ENCODE assay signal across 34 mouse cellular contexts in the genomic region with DNA sequence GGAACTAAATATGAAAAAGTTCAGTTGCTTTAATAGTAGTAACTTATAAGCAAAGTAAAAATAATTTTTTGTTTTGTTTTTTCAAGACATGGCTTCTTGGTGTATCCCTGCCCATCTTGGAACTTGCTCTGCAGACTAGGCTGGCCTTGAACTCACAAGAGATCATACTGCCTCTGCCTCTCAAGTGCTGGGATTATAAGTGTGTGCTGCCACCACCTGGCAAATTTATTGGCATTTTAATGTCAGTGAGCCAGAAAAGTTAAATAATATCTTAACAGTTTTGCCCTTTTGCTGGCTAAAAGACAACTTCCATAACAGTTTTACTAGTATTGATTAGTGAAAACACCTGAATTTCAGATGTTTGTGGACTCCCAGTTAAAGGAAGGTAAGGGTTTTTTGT.
DNase-seq lines count a peak whose midpoint lies in the region; ATAC-seq and TF ChIP-seq lines count a peak whose summit lies in the region.
"Had no signal": no experiment of that assay in that cellular context is flagged by ENCODE, and none has a peak within 500 bp of the region (broad histone marks: within the 10 kb centered on the region; RNA-seq: fewer than 3 reads in every experiment).

No protein-coding gene starts in this region.

- TF ChIP-seq EP300 in heart, adult 2 months (IDR thresholded peaks at IDR 0.05; ENCODE audit: insufficient read depth, low read depth, low read length) = no peak

- H3K9me3 ChIP-seq in liver, embryonic 12.5 days (replicated peaks) = no peaks in the 10 kb centered on the region
- no peaks in the 10 kb centered on the region for H3K9me3 ChIP-seq in E14TG2a.4 (ENCODE audit: low read length)
- H3K9me3 ChIP-seq: embryonic facial prominence, embryonic 15.5 days; hindbrain, embryonic 15.5 days; liver, embryonic 13.5 days; neural tube, embryonic 12.5 days had no signal

- no peak for DNase-seq in heart, adult 2 months
- DNase-seq in heart, postnatal 10 days = no peak
- no peak for DNase-seq in liver
- DNase-seq in ZHBTc4 (ENCODE audit: low read depth, low spot score) = peak; percentile 28
- no peak for DNase-seq in spleen, postnatal 36 days (ENCODE audit: low spot score in 2 of 2)
- DNase-seq: adrenal gland, adult 8-10 months; cerebellum, adult 8-10 months; cerebellum, postnatal 25 days; gastrocnemius, postnatal 10 days; heart, postnatal 14 days; kidney, adult 11 months; kidney, postnatal 36 days; layer of hippocampus, postnatal 36 days; liver, embryonic 13.5 days; lung, adult 2 months; lung, postnatal 10 days; right cerebral cortex, adult 18-20 months; spleen, adult 18-20 months; thymus, adult 18-20 months had no signal

- 0 out of 2 replicates have a peak, but pooled peaks cover 3% of the 10 kb centered on the region for H3K4me1 ChIP-seq in heart, adult 2 months (ENCODE audit: control insufficient read depth, insufficient read depth, low read length)
- peaks cover 17% of the 10 kb centered on the region for H3K4me1 ChIP-seq in liver, embryonic 12.5 days
- peaks cover 30% of the 10 kb centered on the region for H3K4me1 ChIP-seq in E14TG2a.4 (replicated peaks; ENCODE audit: low read depth, low read length)

- peak; percentile 14; the same call in 1 of the 2 replicates for TF ChIP-seq CTCF in heart, adult 2 months (IDR thresholded peaks at IDR 0.05)
- TF ChIP-seq CTCF in E14TG2a.4 (conservative IDR thresholded peaks at IDR 0.05; ENCODE audit: low read length) = no peak

- ATAC-seq in liver, embryonic 12.5 days = no peak
- ATAC-seq in CD4-positive, CD25-positive, alpha-beta regulatory T cell, adult 4 months = no peak
- ATAC-seq: forebrain, embryonic 13.5 days; inflammation-experienced regulatory T-cells, adult 6 months; midbrain, embryonic 16.5 days had no signal

- intact Hi-C loops in heart, adult 2 months (cut with DNase I) = no loop called here
- intact Hi-C loops in heart, postnatal 10 days (cut with DNase I) = no loop called here

- 0 out of 2 replicates have a peak overlapping the region, but pooled peaks have one; percentile 82 for H3K4me2 ChIP-seq in liver, embryonic 12.5 days
- H3K4me2 ChIP-seq: forebrain, embryonic 13.5 days had no signal

- H3K79me2 ChIP-seq in heart, adult 2 months (replicated peaks; ENCODE audit: control insufficient read depth, insufficient read depth, low read length) = no peaks in the 10 kb centered on the region

- no peaks in the 10 kb centered on the region for H3K27me3 ChIP-seq in heart, adult 2 months (ENCODE audit: control insufficient read depth, insufficient read depth, low read length)
- H3K27me3 ChIP-seq in liver, embryonic 12.5 days (replicated peaks) = no peaks in the 10 kb centered on the region
- no peaks in the 10 kb centered on the region for H3K27me3 ChIP-seq in E14TG2a.4 (ENCODE audit: insufficient read depth, low read length)
- H3K27me3 ChIP-seq: embryonic facial prominence, embryonic 15.5 days; forebrain, embryonic 13.5 days; heart, embryonic 12.5 days; hindbrain, embryonic 15.5 days; liver, embryonic 13.5 days; neural tube, embryonic 12.5 days had no signal

- no peak for TF ChIP-seq POLR2A in heart, adult 2 months (IDR thresholded peaks at IDR 0.05; ENCODE audit: insufficient read depth, low read depth, low read length)

- no peak overlapping the region for H3K4me3 ChIP-seq in heart, adult 2 months
- H3K4me3 ChIP-seq in liver, embryonic 12.5 days = no peak overlapping the region
- peak overlapping the region; percentile 94 for H3K4me3 ChIP-seq in E14TG2a.4 (replicated peaks; ENCODE audit: low read length)
- H3K4me3 ChIP-seq: forebrain, embryonic 13.5 days; myocyte had no signal

- H3K9ac ChIP-seq in heart, adult 2 months (ENCODE audit: low read depth, low read length) = no peak overlapping the region
- no peak overlapping the region for H3K9ac ChIP-seq in liver, embryonic 12.5 days
- H3K9ac ChIP-seq: embryonic facial prominence, embryonic 15.5 days; forebrain, embryonic 13.5 days; heart, embryonic 12.5 days; hindbrain, embryonic 15.5 days; liver, embryonic 13.5 days; neural tube, embryonic 12.5 days had no signal

- peaks cover 5% of the 10 kb centered on the region for H3K36me3 ChIP-seq in heart, adult 2 months (ENCODE audit: control insufficient read depth, insufficient read depth, low read length)
- H3K36me3 ChIP-seq in liver, embryonic 12.5 days = peaks cover 9% of the 10 kb centered on the region
- H3K36me3 ChIP-seq in E14TG2a.4 (ENCODE audit: insufficient read depth, low read length) = peaks cover 28% of the 10 kb centered on the region
- H3K36me3 ChIP-seq: embryonic facial prominence, embryonic 15.5 days; liver, embryonic 13.5 days had no signal

- H3K27ac ChIP-seq in heart, adult 2 months = no peak overlapping the region
- H3K27ac ChIP-seq in liver, embryonic 12.5 days = no peak overlapping the region
- H3K27ac ChIP-seq: embryonic facial prominence, embryonic 10.5 days; embryonic facial prominence, embryonic 15.5 days; forebrain, embryonic 13.5 days; hindbrain, embryonic 10.5 days; hindbrain, embryonic 15.5 days; liver, embryonic 13.5 days; macrophage; neural tube, embryonic 12.5 days; stomach, postnatal 0 days had no signal
